Mouse (Mus musculus) testis, adult 2 months (tissue): ENCODE results near the gene Tgfbr3. TPM values are rescaled to one million over a fixed set of nuclear protein-coding genes. Genes with fewer than 3 reads are reported as not detected.

Experiments used
- H3K27ac ChIP-seq: fragments of 200-500 bp; 2 replicates; pipeline ENCODE4 v1.5.1; 2012; ENCODE audit warnings: low read depth, low read length; ENCODE audit not compliant: control insufficient read depth, insufficient read depth
- H3K27me3 ChIP-seq: fragments of 200-500 bp; 2 replicates; pipeline ENCODE4 v1.6.1; 2012; ENCODE audit warnings: mild to moderate bottlenecking, low read length, moderate library complexity; ENCODE audit not compliant: control insufficient read depth, insufficient read depth
- H3K36me3 ChIP-seq: fragments of 200-500 bp; 2 replicates; pipeline ENCODE4 v1.6.1; 2012; ENCODE audit warnings: mild to moderate bottlenecking, low read length; ENCODE audit not compliant: control insufficient read depth, insufficient read depth
- H3K4me1 ChIP-seq: fragments of 200-500 bp; 2 replicates; pipeline ENCODE4 v1.6.1; 2012; ENCODE audit warnings: low read length; ENCODE audit not compliant: control insufficient read depth, insufficient read depth
- H3K4me3 ChIP-seq: fragments of 200-500 bp; 2 replicates; pipeline ENCODE4 v1.5.1; 2012; ENCODE audit warnings: low read depth, mild to moderate bottlenecking, low read length, moderate library complexity, mixed read lengths; ENCODE audit not compliant: control insufficient read depth
- CTCF ChIP-seq: fragments of 200-500 bp; IDR thresholded peaks from 2 replicates; pipeline ENCODE4 v1.5.1; 2012; ENCODE audit warnings: low read depth, mild to moderate bottlenecking, inconsistent platforms, low read length, moderate library complexity; ENCODE audit not compliant: control insufficient read depth, insufficient read depth, insufficient replicate concordance
- POLR2A ChIP-seq: fragments of 200-500 bp; IDR thresholded peaks from 2 replicates; pipeline ENCODE4 v1.6.1; 2012; ENCODE audit warnings: low read depth, mild to moderate bottlenecking, inconsistent platforms, low read length, moderate library complexity; ENCODE audit not compliant: control insufficient read depth
- polyA plus RNA-seq: library from polyadenylated mRNA; depleted of rRNA; stranded (reverse); fragments of >200 nt; gene quantifications from 2 replicates; pipeline ENCODE4 v1.2.3, GENCODE M21; 2012

The Tgfbr3 gene
- polyA plus RNA-seq, 1 experiment = 8.4 TPM

DNA sequence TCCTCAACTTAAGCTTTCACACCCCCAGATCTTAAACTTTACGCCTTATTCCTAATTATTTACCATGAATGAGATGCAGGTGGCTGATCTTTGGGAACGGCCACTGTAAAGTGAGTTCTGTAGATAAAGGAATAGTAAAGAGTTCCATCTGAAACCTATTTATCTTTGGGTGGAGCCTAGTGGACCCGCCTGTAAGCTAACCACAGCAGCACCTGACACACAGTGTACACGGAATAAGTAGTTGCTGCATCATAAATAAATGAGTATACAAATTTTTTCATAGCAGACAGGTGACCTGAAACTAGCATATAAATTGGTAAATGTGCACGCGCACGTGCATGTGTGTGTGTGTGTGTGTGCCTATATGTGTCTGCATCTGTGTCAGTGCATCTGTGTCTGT is 192.1 kb downstream of the Tgfbr3 start:
- H3K4me3 ChIP-seq = no peak overlapping the region
- H3K27ac ChIP-seq = no peak overlapping the region
- no peaks in the 10 kb centered on the region for H3K36me3 ChIP-seq
- peaks cover 3% of the 10 kb centered on the region for H3K4me1 ChIP-seq
- TF ChIP-seq POLR2A (no peak), CTCF (no peak)
- H3K27me3 ChIP-seq = no peaks in the 10 kb centered on the region

DNA sequence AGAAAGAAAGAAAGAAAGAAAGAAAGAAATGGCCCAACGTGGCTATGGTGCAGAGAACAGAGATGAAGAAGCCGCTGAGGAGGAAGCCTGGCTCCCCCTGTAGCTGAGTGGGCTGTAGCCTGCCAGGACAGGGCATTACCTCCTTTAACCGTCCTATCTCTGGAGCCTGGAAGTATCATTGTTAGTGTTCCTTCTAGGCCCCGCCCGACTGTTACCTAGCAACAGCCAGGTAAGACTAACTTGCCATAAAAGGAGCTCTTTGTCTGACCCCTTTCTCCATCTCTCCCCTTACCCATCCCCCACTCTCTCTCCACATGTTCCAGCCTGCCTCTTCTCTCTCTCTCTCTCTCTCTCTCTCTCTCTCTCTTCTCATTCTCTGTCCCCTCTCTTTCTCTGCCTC is 195.2 kb downstream of the Tgfbr3 start:
- Histone ChIP-seq H3K4me1 (peaks cover 3% of the 10 kb centered on the region), H3K27ac (no peak overlapping the region), H3K4me3 (peak overlapping the region; percentile 57), H3K36me3 (no peaks in the 10 kb centered on the region), H3K27me3 (no peaks in the 10 kb centered on the region)
- no peak for TF ChIP-seq CTCF
- TF ChIP-seq POLR2A = peak; percentile 38; the same call in 1 of the 2 replicates

DNA sequence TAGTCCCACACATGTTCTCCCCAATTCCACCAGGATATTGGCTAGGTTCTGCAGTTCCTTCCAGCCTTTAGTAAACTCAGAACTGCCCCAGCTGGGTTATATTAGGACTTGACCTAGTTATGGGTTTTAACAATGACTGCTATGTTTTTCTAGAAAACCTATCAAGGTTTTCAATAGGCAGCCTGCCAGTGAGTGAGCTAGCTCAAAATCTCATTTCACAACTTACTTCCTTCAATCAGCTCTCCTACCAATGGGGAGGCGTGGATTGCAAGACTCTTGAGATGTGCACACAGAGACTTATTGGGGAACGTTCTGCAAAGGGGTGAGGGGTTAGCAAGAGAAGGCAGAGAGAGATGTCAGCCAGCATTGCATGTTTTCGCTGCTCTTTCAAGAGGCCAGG is 196.2 kb downstream of the Tgfbr3 start:
- peaks cover 3% of the 10 kb centered on the region for H3K4me1 ChIP-seq
- no peak overlapping the region for H3K27ac ChIP-seq
- TF ChIP-seq CTCF (no peak), POLR2A (no peak)
- H3K4me3 ChIP-seq = peak overlapping the region; percentile 78
- no peaks in the 10 kb centered on the region for H3K27me3 ChIP-seq
- H3K36me3 ChIP-seq = no peaks in the 10 kb centered on the region

DNA sequence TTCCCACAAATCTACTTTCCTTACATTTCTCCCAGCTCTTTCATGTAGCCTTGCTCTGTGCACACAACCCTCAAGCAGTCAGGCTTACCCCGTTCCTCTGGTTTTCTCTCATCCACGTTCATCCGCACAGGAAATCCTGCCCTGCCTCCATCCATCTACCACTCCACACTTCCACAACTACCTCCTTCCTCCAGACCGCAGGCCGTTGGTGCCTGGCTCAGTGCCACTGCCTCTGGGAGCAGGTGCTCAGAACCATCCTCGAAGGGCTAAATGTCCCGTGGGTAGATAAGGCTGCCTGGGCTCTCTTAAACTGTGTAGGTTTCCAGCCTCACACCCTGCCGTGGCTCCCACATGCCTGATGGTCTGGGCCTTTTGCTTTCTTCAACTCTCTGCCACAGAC is 197.3 kb downstream of the Tgfbr3 start:
- TF ChIP-seq POLR2A (no peak), CTCF (no peak)
- Histone ChIP-seq H3K4me3 (peak overlapping the region; percentile 30), H3K4me1 (peaks cover 8% of the 10 kb centered on the region), H3K27me3 (no peaks in the 10 kb centered on the region), H3K36me3 (no peaks in the 10 kb centered on the region), H3K27ac (no peak overlapping the region)

DNA sequence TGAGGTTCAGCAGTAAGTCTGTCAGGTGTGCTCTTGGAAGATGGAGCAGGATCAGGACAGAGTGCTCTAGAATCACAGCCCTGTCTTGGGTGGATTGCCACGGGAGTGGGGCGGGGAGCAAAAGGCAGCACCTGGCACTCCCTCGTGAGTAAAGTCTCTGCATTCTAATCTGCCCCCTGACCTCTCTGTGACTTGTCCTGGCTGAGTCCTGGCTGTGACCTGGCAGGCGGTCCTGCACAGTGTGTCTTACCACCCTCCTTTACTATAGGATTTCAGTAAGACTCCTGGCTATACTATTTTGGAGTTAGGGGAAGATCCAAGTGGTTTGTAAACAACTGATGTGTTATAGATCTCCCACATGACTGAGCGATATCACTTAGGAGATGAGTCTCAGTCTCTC is 199.5 kb downstream of the Tgfbr3 start:
- TF ChIP-seq POLR2A (no peak), CTCF (no peak)
- Histone ChIP-seq H3K27ac (no peak overlapping the region), H3K4me1 (peaks cover 9% of the 10 kb centered on the region), H3K36me3 (no peaks in the 10 kb centered on the region), H3K4me3 (no peak overlapping the region), H3K27me3 (no peaks in the 10 kb centered on the region)

DNA sequence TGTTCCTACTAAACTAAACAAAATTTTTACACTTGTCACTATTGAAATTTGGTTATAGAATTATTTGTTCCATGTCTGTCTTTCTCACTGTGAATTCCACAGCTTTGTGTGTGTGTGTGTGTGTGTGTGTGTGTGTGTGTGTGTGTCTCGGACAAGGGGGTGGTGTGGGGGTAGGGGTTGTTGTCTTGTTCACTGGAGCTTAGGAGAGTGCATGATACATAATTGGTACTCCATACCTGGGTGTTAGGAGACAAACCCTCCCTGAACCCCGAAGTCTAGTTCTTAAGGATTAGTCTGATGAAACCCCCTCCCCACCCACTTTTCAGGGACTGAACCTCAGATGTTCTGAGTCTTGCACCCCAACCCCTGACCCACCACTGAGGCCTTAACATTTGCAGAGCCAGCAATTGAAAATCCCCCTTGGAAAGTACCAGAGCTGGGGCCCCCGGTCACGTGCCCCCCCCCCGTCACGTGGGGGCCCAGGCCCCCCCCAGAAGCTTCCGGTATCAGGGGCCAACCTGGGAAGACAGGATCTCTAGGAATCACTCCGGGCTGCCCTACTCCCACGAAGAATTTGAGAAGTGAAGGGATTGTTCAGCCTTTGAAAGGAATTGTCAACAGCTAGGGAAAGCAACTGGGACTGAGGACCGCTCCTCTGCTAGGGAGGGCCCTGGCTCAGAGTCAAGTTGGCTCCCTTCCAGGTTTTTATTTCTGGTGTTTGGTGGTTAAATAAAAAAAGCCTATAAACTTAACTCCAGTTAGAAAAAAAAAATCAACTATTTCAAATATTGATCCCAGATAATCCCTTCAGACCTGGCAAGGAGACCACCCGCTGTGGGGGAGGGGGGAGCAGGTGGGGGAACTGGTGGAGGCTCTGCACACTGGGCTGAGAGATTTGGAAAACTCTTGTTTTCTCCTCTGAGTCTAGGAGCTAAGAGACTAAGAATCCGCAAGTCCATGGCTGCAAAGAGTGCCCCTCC is 201.3 kb downstream of the Tgfbr3 start:
- TF ChIP-seq CTCF (no peak), POLR2A (no peak)
- no peaks in the 10 kb centered on the region for H3K27me3 ChIP-seq
- H3K36me3 ChIP-seq = no peaks in the 10 kb centered on the region
- peaks cover 6% of the 10 kb centered on the region for H3K4me1 ChIP-seq
- peak overlapping the region; percentile 64 for H3K27ac ChIP-seq
- no peak overlapping the region for H3K4me3 ChIP-seq

DNA sequence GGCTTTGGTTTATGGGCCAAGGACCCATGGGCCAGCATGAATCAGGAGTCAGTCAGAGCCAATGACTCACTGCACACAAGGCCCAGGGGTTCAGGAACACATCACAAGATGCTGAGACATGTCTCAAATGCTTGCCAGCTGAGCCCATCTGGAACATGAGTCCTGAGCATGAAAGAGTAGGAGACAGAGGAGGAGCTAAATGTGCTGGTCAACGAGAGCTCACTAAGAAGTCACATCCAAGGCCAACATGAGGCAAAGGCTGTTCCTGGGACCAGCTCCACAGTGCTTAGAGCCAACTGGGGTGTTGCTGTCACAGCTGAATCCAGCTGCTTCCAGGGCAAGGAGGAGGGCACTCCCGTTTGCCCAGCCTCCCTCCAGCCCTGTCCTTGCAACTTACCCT is 202.1 kb downstream of the Tgfbr3 start:
- Histone ChIP-seq H3K4me1 (peaks cover 6% of the 10 kb centered on the region), H3K27me3 (no peaks in the 10 kb centered on the region), H3K4me3 (no peak overlapping the region), H3K27ac (no peak overlapping the region; the same call in 1 of the 2 replicates), H3K36me3 (no peaks in the 10 kb centered on the region)
- TF ChIP-seq POLR2A = no peak
- 0 out of 2 replicates have a peak, but pooled peaks have one; percentile 3 for TF ChIP-seq CTCF
